Mouse (Mus musculus) hindbrain, embryonic 12.5 days (tissue): ENCODE measurements at regions not wholly inside any gene's neighbourhood (a gene's known extent, or its start where the extent isn't known, plus 50 kb on each side); places are given as distances from the start of the nearest gene placed in this dataset.
A peak's percentile ranks its signal among the peaks of the same experiment; 100 is the strongest.

ENCODE experiments used
- ATAC-seq: fragments of 200-750 bp; cut with Nextera tagmentation; 2 replicates; pipeline ENCODE4 v1.8.0; 2017; ENCODE audit warnings: moderate TSS enrichment; ENCODE audit not compliant: low FRiP score
- H3K27ac ChIP-seq: fragments of 300-500 bp; sonication (generic); 2 replicates; pipeline ENCODE4 v1.5.1; 2016; ENCODE audit warnings: mild to moderate bottlenecking
- H3K27me3 ChIP-seq: fragments of 300-500 bp; sonication (generic); 2 replicates; pipeline ENCODE4 v1.6.1; 2016; ENCODE audit warnings: mild to moderate bottlenecking
- H3K36me3 ChIP-seq: fragments of 300-500 bp; sonication (generic); 2 replicates; pipeline ENCODE4 v1.6.1; 2016; ENCODE audit warnings: mild to moderate bottlenecking
- H3K4me1 ChIP-seq: fragments of 300-500 bp; sonication (generic); 2 replicates; pipeline ENCODE4 v1.6.1; 2016
- H3K4me2 ChIP-seq: fragments of 300-500 bp; sonication (generic); replicated peaks from 2 replicates; pipeline ENCODE4 v1.6.1; 2016; ENCODE audit warnings: mild to moderate bottlenecking
- H3K4me3 ChIP-seq: fragments of 300-500 bp; sonication (generic); 2 replicates; pipeline ENCODE4 v1.5.1; 2016; ENCODE audit warnings: mild to moderate bottlenecking
- H3K9ac ChIP-seq: fragments of 300-500 bp; sonication (generic); 2 replicates; pipeline ENCODE4 v1.6.1; 2016; ENCODE audit warnings: mild to moderate bottlenecking, moderate library complexity
- H3K9me3 ChIP-seq: fragments of 300-500 bp; sonication (generic); replicated peaks from 2 replicates; pipeline ENCODE4 v1.6.1; 2016; ENCODE audit warnings: mild to moderate bottlenecking
- WGBS: fragments of 180-500 bp; shearing (Covaris S2); methylation state at CpG from one replicate; pipeline ENCODE4 v1.1.7; 2016; 5-methylcytosine and 5-hydroxymethylcytosine counted together

- ATAC-seq, result no peak
- WGBS, result 79% methylated on average over 4 of the region's 4 CpGs
These were observed 81.5 kb upstream of the Ccn6 start for GRCm38 (mm10) chr10:39245141-39245540.

GRCm38 (mm10) chr10:39244061-39244460 is 80.5 kb upstream of the Ccn6 start:
- Histone ChIP-seq H3K4me2 (no peak overlapping the region), H3K9me3 (no peaks in the 10 kb centered on the region), H3K4me3 (no peak overlapping the region), H3K27me3 (no peaks in the 10 kb centered on the region), H3K27ac (no peak overlapping the region), H3K9ac (no peak overlapping the region), H3K4me1 (peaks cover 12% of the 10 kb centered on the region), H3K36me3 (no peaks in the 10 kb centered on the region)
- WGBS, result 86% methylated on average over 6 of the region's 6 CpGs
- no peak for ATAC-seq

More at GRCm38 (mm10) chr10:39245141-39245540, 81.5 kb upstream of the Ccn6 start:
- Histone ChIP-seq H3K4me1 (peaks cover 5% of the 10 kb centered on the region; the same call in 1 of the 2 replicates), H3K27ac (no peak overlapping the region), H3K4me3 (no peak overlapping the region), H3K36me3 (no peaks in the 10 kb centered on the region), H3K9ac (no peak overlapping the region), H3K4me2 (no peak overlapping the region), H3K27me3 (no peaks in the 10 kb centered on the region), H3K9me3 (no peaks in the 10 kb centered on the region)

- H3K36me3 ChIP-seq, result no peaks in the 10 kb centered on the region
- no peak overlapping the region for H3K27ac ChIP-seq
- WGBS, result 81% methylated on average over 5 of the region's 5 CpGs
- H3K4me3 ChIP-seq, result no peak overlapping the region
- peaks cover 16% of the 10 kb centered on the region for H3K4me1 ChIP-seq
- H3K9ac ChIP-seq, result no peak overlapping the region
- no peak overlapping the region for H3K4me2 ChIP-seq
- H3K9me3 ChIP-seq, result no peaks in the 10 kb centered on the region
- no peak for ATAC-seq
- H3K27me3 ChIP-seq, result no peaks in the 10 kb centered on the region
These were observed 78.8 kb upstream of the Ccn6 start for GRCm38 (mm10) chr10:39242398-39242797.

- no peak overlapping the region for H3K4me2 ChIP-seq
- ATAC-seq, result no peak
- WGBS, result 85% methylated on average over 6 of the region's 6 CpGs
- no peak overlapping the region for H3K4me3 ChIP-seq
- no peaks in the 10 kb centered on the region for H3K9me3 ChIP-seq
- no peaks in the 10 kb centered on the region for H3K36me3 ChIP-seq
- no peak overlapping the region for H3K9ac ChIP-seq
- H3K27me3 ChIP-seq, result no peaks in the 10 kb centered on the region
- H3K4me1 ChIP-seq, result peaks cover 16% of the 10 kb centered on the region
- no peak overlapping the region for H3K27ac ChIP-seq
These were observed 78.3 kb upstream of the Ccn6 start for GRCm38 (mm10) chr10:39241922-39242321.

- no peak overlapping the region for H3K4me2 ChIP-seq
- no peak overlapping the region for H3K4me3 ChIP-seq
- no peak overlapping the region for H3K9ac ChIP-seq
- no peak for ATAC-seq
- H3K36me3 ChIP-seq, result no peaks in the 10 kb centered on the region
- peaks cover 14% of the 10 kb centered on the region for H3K4me1 ChIP-seq
- no peaks in the 10 kb centered on the region for H3K9me3 ChIP-seq
- no peaks in the 10 kb centered on the region for H3K27me3 ChIP-seq
- H3K27ac ChIP-seq, result no peak overlapping the region
- 70% methylated on average over 3 of the region's 3 CpGs for WGBS
These were observed 77.9 kb upstream of the Ccn6 start for GRCm38 (mm10) chr10:39241486-39241885.

- Histone ChIP-seq H3K4me1 (peaks cover 14% of the 10 kb centered on the region), H3K4me2 (no peak overlapping the region), H3K9me3 (no peaks in the 10 kb centered on the region), H3K27me3 (no peaks in the 10 kb centered on the region), H3K36me3 (no peaks in the 10 kb centered on the region), H3K27ac (no peak overlapping the region), H3K9ac (no peak overlapping the region), H3K4me3 (no peak overlapping the region)
- peak; percentile 9; the same call in 1 of the 2 replicates for ATAC-seq
- 89% methylated on average over 7 of the region's 7 CpGs for WGBS
These were observed 77.4 kb upstream of the Ccn6 start for GRCm38 (mm10) chr10:39240966-39241365.

- H3K27ac ChIP-seq, result no peak overlapping the region
- peak overlapping the region; percentile 42 for H3K4me2 ChIP-seq
- H3K9me3 ChIP-seq, result no peaks in the 10 kb centered on the region
- H3K4me1 ChIP-seq, result peaks cover 14% of the 10 kb centered on the region
- WGBS, result 45% methylated on average over 11 of the region's 11 CpGs
- peak; percentile 56 for ATAC-seq
- H3K36me3 ChIP-seq, result no peaks in the 10 kb centered on the region
- H3K4me3 ChIP-seq, result no peak overlapping the region
- no peak overlapping the region for H3K9ac ChIP-seq
- no peaks in the 10 kb centered on the region for H3K27me3 ChIP-seq
These were observed 76.7 kb upstream of the Ccn6 start for GRCm38 (mm10) chr10:39240178-39240791.

- Histone ChIP-seq H3K4me3 (no peak overlapping the region), H3K36me3 (no peaks in the 10 kb centered on the region), H3K4me1 (peaks cover 14% of the 10 kb centered on the region), H3K27me3 (no peaks in the 10 kb centered on the region), H3K4me2 (peak overlapping the region; percentile 42), H3K27ac (no peak overlapping the region), H3K9ac (0 out of 2 replicates have a peak overlapping the region, but pooled peaks have one; percentile 4), H3K9me3 (no peaks in the 10 kb centered on the region)
- ATAC-seq, result peak; percentile 88
- WGBS, result 16% methylated on average over 17 of the region's 17 CpGs
These were observed 76.0 kb upstream of the Ccn6 start for GRCm38 (mm10) chr10:39239498-39240177.

- 70% methylated on average over 10 of the region's 10 CpGs for WGBS
- peaks cover 14% of the 10 kb centered on the region for H3K4me1 ChIP-seq
- no peak overlapping the region for H3K4me2 ChIP-seq
- H3K27me3 ChIP-seq, result no peaks in the 10 kb centered on the region
- no peaks in the 10 kb centered on the region for H3K9me3 ChIP-seq
- H3K9ac ChIP-seq, result no peak overlapping the region
- no peaks in the 10 kb centered on the region for H3K36me3 ChIP-seq
- H3K4me3 ChIP-seq, result no peak overlapping the region
- no peak overlapping the region for H3K27ac ChIP-seq
- no peak for ATAC-seq
These were observed 75.0 kb upstream of the Ccn6 start for GRCm38 (mm10) chr10:39238596-39238995.

GRCm38 (mm10) chr10:39237549-39237948 is 74.0 kb upstream of the Ccn6 start:
- Histone ChIP-seq H3K36me3 (no peaks in the 10 kb centered on the region), H3K27me3 (no peaks in the 10 kb centered on the region), H3K27ac (no peak overlapping the region), H3K9me3 (no peaks in the 10 kb centered on the region), H3K4me1 (peaks cover 14% of the 10 kb centered on the region), H3K4me3 (no peak overlapping the region), H3K9ac (no peak overlapping the region), H3K4me2 (no peak overlapping the region)
- 89% methylated on average over 4 of the region's 4 CpGs for WGBS
- ATAC-seq, result no peak

GRCm38 (mm10) chr10:39233926-39234450 is 70.4 kb upstream of the Ccn6 start:
- H3K4me2 ChIP-seq, result no peak overlapping the region

GRCm38 (mm10) chr10:39233191-39233590 is 69.6 kb upstream of the Ccn6 start:
- H3K9me3 ChIP-seq, result no peaks in the 10 kb centered on the region
- no peak overlapping the region for H3K4me2 ChIP-seq
- H3K36me3 ChIP-seq, result no peaks in the 10 kb centered on the region
- no peak overlapping the region for H3K27ac ChIP-seq
- no peak overlapping the region for H3K9ac ChIP-seq
- no peak for ATAC-seq
- H3K27me3 ChIP-seq, result no peaks in the 10 kb centered on the region
- H3K4me1 ChIP-seq, result peaks cover under 1% of the 10 kb centered on the region; the same call in 1 of the 2 replicates
- WGBS, result 81% methylated on average over 7 of the region's 7 CpGs
- H3K4me3 ChIP-seq, result no peak overlapping the region

More at GRCm38 (mm10) chr10:39233926-39234450, 70.4 kb upstream of the Ccn6 start:
- Histone ChIP-seq H3K27me3 (no peaks in the 10 kb centered on the region), H3K36me3 (no peaks in the 10 kb centered on the region), H3K9me3 (no peaks in the 10 kb centered on the region), H3K4me1 (peaks cover 3% of the 10 kb centered on the region), H3K9ac (no peak overlapping the region), H3K27ac (no peak overlapping the region), H3K4me3 (no peak overlapping the region)
- WGBS, result 86% methylated on average over 8 of the region's 8 CpGs
- ATAC-seq, result no peak
